Mouse (Mus musculus): ENCODE measurements around the gene Crybg2.

The Crybg2 gene

DNA sequence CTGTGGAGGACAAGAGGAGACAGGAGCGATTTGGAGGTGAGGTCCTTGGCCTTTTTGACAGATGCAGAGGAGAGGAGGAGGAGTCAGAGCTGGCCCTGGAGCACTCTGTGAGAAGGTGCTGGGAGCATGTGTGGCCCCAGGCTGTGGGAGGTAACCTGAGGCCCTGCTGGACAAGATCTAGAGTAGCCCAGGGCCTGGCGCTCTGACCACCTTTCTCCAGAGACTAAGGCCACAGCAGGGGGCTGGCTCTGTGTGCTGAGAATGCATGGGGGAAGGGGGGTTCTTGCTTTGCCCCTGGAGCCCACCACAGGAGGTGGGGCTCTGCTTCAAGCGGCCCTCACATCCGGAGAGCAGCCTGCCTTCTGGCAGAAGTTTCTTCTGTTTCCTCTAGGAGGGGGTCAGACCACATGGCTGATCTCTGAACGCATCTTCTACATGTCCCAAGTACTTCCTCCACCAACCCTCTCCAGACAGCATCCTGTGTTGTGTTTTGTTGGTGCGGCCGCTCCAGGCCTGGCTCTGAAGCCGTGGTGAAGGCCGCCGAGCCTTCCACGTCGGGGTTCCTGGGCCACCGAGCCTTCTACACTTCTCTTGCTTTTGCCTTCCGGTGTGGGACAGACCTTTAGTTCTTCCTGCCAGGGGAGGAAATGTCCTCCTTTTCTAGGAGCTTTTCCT, 57.6 kb downstream of the Crybg2 start:
- DNase-seq (ENCODE audit: extremely low read depth, insufficient read length, low spot score): no peak

DNA sequence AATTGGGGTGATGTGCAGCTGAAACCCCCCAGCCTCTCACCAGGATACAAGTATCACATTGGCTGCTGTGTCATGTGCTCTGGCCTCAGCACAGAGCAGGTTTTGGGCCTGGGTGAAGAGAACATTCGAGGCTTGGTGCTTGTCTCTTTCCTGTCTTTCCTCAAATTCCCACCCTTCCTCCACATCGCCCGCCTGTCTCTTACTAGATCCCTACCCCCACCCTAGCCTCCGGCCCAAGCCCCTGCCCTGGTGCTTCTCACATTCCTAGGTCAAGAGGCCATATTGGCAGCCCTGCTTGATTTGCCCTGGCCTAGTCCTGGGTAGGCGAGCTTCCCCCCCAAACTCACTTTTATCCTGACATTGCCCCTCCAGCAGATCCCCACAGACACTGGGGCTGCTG, 58.4 kb downstream of the Crybg2 start:
- no peak for DNase-seq (ENCODE audit: extremely low read depth, insufficient read length, low spot score)

DNA sequence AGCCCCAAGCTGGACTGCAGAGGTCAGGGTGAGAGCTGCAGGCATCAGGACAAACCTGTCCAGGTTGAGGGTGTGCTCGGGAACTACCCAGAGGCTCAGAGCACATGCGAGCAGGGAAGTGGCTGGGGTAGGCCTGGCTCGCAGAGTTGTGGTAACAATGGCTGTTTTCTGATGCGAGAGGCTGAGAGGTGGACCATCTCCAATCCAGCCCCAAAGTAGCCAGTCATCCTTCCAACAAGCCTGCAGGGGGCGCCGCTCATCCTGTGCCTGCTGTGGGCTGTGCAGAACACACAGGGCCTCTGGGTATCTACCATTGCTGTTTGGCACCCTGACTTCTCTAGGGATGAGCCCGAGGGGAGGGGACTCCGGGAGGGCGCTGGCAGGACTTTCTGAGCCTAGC, 59.0 kb downstream of the Crybg2 start:
- DNase-seq (ENCODE audit: extremely low read depth, insufficient read length, low spot score): no peak

DNA sequence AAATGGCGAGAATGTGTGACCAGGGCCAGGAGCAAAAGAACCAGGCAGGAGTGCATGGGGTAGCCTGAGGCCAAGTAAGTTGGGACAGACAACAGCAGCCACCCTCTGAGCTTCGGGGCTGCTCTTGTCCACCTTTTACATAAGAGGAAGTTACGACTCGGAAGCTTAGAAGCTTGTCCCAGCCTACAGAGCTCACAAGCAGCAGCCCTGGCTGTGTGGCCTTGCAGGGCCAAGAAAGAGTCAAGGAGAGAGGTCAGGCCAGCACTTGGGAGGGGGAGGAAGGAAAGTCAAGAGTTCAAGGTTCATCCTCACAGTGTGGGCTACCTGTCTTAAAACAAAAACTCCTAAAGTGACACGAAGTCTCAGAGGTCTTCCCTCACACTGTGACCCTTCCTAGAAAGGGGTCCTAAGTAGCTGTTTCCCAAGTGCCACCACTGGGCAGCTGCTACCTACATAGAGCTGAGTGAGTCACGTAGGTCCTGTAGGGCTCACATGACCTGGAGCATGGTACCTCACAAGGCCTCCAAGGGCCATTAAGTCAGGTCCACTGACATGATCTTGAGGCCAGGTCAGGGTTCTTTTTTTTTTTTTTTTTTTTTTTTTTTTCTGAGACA, 59.7 kb downstream of the Crybg2 start:
- DNase-seq (ENCODE audit: extremely low read depth, insufficient read length, low spot score): no peak

DNA sequence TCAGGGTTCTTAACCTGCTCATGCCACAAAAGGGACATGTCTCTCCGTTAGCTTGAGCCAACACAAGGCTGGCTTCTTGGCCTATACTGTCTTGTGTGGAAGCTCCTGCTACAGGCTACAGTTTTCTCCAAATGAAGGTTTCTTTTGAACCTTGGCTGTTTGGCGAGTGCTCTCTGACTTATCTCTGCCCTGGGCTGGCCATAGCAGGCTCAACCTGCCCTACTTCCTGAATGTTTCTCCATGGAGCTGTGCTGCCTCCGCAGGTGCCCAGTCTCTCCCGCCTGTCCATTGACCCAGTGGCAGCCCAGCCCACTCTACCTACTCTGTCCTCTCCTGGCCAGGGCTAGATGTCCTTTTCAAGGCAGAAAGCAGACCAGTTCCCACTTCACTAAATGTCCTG, 60.3 kb downstream of the Crybg2 start:
- no peak for DNase-seq (ENCODE audit: extremely low read depth, insufficient read length, low spot score)

DNA sequence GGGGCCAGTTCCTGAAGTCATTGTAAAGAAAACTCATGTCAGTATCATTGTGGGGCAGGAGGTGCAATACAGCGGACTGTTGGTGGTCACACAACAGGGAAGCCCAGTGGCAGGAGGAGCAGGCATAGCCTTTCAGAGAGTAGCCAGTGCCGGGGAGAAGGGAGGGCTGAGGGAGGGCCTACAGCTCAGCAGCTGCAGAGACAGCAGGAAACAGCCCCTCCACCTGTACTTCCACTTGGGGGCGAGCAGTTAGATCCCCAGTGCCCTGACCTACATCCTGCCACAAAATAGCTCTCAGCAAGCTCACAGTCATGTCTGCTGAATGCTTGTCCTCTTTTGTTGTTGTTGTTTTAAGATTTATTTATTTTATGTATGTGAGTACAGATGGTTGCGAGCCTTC, 61.0 kb downstream of the Crybg2 start:
- DNase-seq (ENCODE audit: extremely low read depth, insufficient read length, low spot score): no peak

DNA sequence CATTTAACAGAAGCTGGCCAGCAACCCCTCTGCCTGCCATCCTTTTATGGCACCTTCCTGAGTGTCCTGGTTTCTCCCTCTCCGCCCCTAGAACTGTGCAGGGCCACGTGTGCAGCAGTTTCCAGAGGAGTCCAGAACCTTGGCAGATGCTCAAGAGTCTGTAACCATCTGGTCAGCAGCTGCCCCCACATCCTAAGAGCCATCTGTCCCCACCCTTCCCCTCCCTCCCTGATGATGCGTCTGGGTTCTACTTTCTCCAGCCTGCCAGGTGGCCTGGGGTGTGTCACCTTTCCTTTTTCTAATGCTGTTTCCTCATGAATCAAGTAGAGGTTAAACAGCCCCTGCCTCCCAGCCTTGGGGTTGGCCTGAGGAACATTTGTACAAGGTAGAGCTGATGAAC, 61.7 kb downstream of the Crybg2 start:
- DNase-seq (ENCODE audit: extremely low read depth, insufficient read length, low spot score): no peak

DNA sequence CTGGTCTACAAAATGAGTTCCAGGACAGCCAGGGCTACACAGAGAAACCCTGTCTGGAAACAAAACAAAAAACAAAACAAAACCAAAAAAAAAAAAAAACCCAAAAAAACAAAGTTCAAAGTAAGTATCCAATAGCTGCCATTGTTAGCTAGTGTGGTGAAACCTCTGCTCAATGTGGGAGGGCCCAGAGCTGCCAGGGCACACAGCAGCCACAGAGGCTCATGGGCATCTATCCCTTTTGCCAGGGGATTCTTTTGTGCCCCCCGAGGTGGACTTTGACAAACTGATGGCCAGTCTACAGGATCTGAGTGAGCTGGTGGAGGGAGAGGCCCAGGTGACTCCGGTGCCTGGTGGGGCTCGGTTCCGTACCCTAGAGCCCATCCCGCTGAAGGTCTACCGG, 62.5 kb downstream of the Crybg2 start:
- no peak for DNase-seq (ENCODE audit: extremely low read depth, insufficient read length, low spot score)

DNA sequence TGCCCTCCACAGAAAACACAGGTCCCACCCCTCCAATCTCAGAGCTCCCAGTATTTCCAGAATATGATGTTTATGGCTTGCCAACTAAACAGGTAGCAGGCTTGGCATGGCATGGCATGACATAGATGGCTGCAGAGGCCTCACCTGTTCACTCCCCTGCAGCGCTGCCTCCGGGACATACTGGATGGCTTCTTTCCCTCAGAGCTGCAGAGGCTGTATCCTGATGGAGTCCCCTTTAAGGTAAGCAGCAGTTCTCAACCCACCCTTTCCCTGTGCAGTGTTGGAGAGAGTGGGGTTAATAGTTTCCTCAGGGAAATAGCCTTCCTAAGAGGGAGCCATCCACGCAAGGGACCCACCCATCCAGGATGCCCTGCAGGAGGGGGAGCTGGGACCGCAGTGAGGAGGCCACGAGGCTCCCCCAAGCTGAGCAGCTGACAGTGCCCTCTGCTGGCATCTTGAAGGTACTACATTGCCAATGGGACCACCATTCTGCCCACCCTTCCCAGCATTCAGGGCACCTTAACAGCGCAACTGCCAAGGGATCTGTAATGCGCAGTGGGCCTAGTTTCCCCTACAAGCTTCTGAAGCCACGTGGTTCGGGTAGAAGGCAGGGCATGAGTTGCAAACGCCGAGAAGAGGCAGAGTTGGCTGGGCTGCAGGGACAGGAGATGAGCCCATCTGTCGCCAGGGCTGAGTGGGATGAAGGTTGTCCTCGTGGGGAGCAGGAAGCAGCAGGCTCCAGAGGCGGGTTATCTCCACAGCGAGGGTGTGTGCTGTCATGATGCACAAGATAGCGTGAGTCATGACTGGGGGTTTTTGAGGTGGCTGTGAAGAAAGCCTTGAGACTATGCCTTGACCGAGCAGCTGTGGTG, 63.3 kb downstream of the Crybg2 start:
- DNase-seq (ENCODE audit: extremely low read depth, insufficient read length, low spot score): peak; percentile 44

DNA sequence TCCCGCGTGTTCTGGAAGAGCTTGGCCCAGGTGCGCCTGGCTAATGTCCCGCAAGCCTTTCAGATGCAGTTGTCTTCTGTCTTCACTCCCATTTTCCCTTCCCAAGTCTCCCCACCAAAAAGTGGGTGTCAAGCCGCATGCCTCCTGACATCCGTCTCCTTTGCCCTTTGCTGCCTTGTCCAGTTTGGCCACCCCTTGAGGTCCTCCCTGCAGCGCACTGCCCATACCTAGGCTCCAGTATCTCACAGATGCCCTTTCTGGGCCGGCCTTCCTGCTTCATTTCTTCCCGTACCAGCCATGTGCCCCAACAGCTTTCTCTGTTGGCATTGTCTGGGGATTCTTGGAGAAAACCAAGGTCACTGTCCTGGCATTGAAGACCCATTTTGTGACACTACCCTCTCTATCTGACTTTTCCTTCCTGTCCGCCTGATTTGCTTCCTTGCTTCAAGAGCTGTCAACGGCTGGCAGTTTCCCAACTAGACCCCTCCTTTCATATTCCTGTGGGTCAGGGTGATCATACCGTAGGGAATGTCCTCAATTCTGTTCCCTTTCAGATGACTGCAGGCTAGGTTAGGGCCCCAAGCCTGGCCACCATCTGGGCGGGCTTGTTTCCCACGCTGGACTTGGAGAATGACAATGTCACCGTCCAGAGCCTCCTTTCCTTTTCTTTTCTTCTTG, 64.9 kb downstream of the Crybg2 start:
- DNase-seq (ENCODE audit: extremely low read depth, insufficient read length, low spot score): no peak

DNA sequence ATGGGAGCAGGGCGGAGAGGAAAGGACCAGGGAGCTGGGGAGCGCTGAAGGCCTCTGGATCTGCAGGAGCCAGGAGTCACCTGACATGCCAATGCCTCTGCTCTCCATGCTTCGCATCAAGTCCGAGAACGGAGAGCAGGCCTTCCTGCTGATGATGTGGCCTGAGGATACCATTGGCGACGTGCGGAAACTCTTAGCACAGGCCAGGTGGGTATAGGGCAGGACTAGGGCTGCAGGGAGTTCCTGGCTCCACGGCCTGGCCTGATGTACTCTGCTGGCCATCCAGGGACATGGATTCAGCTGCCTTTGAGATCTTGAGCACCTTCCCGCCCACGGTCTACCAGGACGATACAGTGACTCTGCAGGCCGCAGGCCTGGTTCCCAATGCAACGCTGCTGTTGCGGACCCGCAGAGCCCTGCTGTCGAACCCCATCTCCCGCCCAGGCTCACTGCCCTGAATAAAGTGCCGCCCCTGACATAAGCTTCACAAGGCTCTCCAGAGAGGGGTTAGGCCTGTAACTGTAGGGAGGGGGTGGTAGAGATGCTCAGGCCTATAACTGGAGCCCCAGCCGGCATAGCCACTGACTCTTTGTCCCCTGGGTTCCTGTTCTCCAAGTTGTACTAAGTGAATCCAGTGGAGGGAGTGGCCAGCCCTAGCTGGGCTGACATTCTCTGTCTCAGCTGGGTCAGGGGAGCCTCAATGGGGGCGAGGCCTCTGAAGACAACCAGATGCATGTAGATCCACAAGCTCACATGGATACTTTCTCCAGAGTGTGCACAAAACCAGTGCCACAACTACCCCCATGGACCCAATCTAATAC, 65.9 kb downstream of the Crybg2 start:
- DNase-seq (ENCODE audit: extremely low read depth, insufficient read length, low spot score): no peak

DNA sequence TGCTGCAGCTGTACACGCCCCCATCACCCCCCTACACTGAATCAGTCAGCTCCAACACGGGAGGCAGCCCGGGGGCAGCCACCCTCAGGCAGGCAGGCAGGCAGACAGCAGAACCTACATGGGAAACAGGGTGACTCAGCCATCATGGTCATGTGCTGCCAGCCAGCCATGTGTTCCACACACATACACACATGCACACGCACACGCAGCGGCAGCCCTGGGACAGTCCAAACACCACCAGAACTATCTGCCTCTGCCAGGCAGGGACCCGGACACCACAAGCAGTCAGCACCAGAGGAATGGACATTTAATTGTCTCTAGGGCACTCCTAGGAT, 66.5 kb downstream of the Crybg2 start:
- no peak for DNase-seq (ENCODE audit: extremely low read depth, insufficient read length, low spot score)

DNA sequence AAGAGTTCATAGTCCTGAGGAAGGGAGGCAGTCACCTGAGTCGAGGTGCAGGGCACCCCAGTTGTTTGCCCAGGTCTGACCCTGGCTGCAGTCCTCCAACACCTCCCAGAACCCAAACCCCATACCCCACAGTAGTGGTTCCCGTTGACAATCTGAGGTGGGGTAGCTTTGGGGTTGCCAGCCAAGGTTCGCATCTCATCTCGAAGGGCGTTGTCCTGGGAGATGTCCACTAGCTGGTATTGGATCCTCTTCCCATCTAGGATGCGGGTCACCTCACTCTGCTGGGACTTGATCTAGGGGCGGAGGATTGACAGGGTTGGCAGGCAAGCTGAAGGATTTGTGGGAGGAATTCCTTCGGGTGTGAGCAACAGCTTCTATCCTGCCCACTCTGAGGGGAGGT, 67.2 kb downstream of the Crybg2 start:
- no peak for DNase-seq (ENCODE audit: extremely low read depth, insufficient read length, low spot score)

DNA sequence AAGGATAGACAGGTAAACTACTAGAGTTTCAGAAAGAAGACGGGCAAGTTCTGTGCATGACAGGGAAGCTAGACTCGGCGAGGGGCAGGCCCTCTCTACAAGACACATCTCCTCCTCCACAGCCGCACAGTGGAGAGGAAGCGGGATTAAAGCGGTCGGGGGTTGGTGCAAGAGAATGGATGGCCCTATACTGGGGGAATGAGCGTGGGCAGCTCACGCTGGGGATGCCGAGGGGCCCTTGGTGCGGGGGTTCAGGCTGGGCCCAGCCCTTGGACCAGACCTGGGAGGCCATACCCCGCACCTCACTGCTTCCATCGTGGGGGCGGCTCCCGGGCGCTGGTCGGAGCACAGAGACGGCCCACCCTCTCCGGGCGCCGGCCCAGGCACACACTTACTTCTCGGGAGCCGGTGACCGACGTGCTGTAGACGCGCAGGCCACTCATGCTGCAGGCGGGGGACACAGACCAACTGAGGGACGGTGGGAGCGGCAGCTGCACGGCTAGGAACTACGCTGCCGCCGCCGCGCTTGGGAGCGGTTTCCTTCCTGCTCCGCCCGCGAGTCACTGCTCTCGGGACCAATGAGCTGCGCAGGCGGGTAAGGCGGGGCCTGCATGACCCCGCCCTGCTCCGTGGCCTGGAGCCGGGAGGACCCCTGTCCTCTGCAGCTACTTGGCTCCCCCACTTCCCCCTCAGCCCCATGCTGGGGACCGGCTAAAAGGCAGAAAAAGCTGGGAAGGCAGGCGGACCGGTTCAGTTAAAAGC, 67.8 kb downstream of the Crybg2 start, which contains the start of gene Sh3bgrl3:
Sh3bgrl3 (minus strand) TSS at position 569 of the 762 bp plus-strand sequence.
- DNase-seq (ENCODE audit: extremely low read depth, insufficient read length, low spot score): peak; percentile 87

DNA sequence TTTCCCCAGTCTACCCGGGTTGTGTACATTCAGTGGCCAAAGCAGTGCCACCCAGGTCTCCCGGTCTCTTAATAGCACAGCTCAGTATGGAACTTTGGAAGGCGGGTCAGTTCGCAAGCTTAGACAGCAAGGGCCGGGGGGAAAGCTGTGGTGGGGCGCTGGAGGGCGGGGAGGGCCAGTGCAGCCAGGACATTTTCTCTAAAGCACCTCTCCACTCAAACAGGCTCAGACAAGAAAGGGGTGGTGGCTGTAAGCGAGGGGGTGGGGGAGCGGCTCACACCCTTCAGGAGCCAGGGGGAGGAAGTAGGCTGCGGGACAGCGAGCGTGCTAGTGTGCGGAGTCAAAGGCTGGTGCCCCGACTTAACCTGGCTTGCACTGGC, 68.4 kb downstream of the Crybg2 start:
- no peak for DNase-seq (ENCODE audit: extremely low read depth, insufficient read length, low spot score)

DNA sequence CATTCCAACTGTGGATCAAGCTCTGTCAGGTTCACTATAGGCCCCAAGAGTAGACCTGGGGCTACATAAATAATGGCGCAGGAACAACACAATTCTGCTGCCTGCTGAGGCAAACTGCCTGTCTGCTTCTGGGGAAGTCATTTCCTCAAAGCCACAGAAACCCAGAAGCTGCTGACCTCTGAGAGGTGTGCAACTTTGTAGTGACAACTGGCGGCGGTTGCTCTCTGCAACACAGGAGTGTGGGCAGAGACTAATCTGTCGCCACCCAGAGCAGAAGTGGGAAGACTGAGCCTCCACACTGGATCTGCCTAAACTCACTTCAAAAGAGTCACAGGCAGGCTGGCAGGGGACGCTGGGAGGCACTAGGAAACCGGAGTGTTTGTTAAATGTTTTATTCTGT, 68.9 kb downstream of the Crybg2 start:
- DNase-seq (ENCODE audit: extremely low read depth, insufficient read length, low spot score): no peak

DNA sequence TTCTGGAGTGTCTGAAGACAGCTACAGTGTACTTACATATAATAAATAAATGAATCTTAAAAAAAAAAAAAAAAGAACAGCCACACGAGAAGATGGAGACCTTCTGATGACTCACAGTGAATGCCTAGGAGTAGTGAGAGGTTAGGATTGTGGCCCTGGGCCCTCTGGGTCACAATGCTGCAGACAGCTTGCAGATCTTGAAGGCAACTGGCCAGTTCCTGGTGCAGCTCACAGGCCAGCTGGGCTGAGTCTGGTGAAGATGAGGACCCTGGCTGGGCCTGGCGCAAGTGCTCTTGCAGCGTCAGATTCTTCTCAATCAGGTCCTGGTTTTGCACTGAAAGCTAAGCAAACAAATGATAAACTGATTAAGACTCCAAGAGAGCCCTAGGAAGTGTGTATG, 71.5 kb downstream of the Crybg2 start:
- DNase-seq (ENCODE audit: extremely low read depth, insufficient read length, low spot score): no peak

DNA sequence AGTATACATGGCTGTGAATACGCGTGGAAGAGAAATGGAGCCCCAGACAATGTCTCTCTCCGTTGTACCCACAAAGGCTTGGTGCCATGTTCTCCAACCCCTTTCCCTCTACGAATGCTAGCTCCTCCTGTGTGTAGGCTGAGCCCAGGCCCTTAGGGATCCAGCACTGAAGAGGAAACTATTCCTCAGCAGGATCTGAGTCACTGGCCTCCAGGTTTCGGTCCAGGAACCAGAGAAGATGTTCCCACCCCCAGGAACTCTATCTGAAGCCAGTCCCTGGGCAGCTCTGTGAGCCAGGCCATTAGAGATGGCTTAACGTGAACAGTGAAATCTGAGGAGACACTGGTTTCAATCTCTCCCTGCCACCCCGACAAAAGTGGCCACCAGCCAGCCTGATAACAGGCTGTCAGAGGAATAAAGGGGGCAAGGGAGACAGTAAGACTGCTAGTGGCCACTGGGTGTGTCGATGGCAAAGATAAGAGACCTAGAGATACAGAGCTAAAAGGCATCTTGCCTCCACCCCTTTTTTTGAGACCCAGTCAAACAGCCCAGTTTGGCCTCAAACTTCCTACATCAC, 72.0 kb downstream of the Crybg2 start:
- DNase-seq (ENCODE audit: extremely low read depth, insufficient read length, low spot score): no peak

DNA sequence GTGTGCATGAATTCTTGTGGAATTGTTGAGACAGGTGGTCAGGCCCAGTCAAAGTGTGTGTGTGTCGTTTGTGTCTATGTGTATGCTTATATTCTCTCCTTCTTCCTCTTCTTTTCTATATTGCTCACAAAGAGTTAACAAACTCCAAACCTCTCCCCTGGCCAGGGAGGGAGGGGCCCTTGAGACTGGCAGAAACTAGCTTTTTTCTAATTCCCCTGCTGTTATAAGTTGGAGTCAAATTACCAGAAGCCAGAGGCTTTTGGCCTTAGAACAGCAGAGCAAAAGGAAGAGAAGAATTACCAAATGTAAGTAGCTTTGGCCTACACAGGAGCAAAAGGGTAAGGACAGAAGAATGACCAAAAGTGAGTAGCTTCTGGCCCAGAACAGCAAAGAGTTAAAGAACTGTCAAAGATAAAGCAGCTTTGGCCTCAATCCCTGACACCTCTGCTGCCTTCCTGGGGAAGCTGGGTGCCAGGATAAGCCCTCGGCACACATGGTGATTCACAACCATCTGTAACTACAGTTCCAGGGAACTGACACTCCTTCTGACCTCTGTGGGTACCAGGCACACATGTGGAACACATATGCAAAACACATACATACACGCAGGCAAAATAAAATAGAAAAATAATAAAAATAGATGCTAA, 75.8 kb downstream of the Crybg2 start:
- no peak for DNase-seq (ENCODE audit: extremely low read depth, insufficient read length, low spot score)

Measured in 3134 (cell line).